Mouse (Mus musculus): ENCODE data around the gene Gm11236.
"Not testable (repeated sequence)": the region's sequence is repeated elsewhere in the genome, so short reads cannot be mapped to it uniquely, and the experiment has no call there.

Gene Gm11236

GRCm38 (mm10) chr4:73637821-73638220 lies at the start of gene Gm11236:
Gm11236 (plus strand) TSS chr4:73638121.
- DNase-seq = not testable (repeated sequence)

GRCm38 (mm10) chr4:73599248-73599647 lies 38.7 kb upstream of the Gm11236 start:
- DNase-seq = no peak

GRCm38 (mm10) chr4:73607581-73607980 lies 30.3 kb upstream of the Gm11236 start, which contains the start of gene Gm11238:
Gm11238 (plus strand) TSS chr4:73607881.
- DNase-seq = not testable (repeated sequence)

- DNase-seq = not testable (repeated sequence)
These were observed 15.2 kb upstream of the Gm11236 start, which contains the start of gene Gm11237 for GRCm38 (mm10) chr4:73622684-73623083. Gm11237 (plus strand) TSS chr4:73622984.

GRCm38 (mm10) chr4:73661864-73662263 lies 23.9 kb downstream of the Gm11236 start:
- DNase-seq = not testable (repeated sequence)

- DNase-seq = not testable (repeated sequence)
These were observed 30.1 kb downstream of the Gm11236 start, which contains the start of gene Gm11239 for GRCm38 (mm10) chr4:73668054-73668453. Gm11239 (plus strand) TSS chr4:73668354.

GRCm38 (mm10) chr4:73683216-73683615 lies 45.3 kb downstream of the Gm11236 start, which contains the start of gene Gm428:
Gm428 (plus strand) TSS chr4:73683516.
- not testable (repeated sequence) for DNase-seq

All from cerebellum, adult 9-11 months (tissue).